11 mouse cellular contexts compared by ENCODE assay signal in the genomic region with DNA sequence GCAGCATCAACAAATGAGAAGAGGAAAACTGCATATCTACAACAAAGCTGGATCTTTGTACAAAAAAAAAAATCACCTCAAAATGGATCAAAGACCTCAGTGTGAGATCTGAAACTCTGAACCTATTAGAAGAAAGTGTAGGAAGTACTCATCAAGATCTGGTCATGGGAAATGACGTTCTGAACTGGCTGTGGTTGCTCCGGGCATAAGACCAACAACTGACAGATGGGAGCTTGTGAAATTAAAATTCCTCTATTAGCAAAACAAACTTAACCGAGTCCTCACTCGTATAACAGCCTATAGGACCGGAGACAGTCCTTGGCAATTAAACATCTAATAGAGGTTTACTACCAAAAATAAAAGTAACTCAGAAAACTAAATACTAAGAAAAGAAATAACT.
A peak's percentile ranks its signal among the peaks of the same experiment; 100 is the strongest.
DNase-seq lines count a peak whose midpoint lies in the region; ATAC-seq and TF ChIP-seq lines count a peak whose summit lies in the region.
"Had no signal": no experiment of that assay in that cellular context is flagged by ENCODE, and none has a peak within 500 bp of the region (broad histone marks: within the 10 kb centered on the region; RNA-seq: fewer than 3 reads in every experiment).

No protein-coding gene starts in this region.

- H3K9me3 ChIP-seq in hindbrain, postnatal 0 days (ENCODE audit: low read length) = no peaks in the 10 kb centered on the region
- no peaks in the 10 kb centered on the region for H3K9me3 ChIP-seq in hindbrain, embryonic 14.5 days (ENCODE audit: control insufficient read depth, low read length)
- H3K9me3 ChIP-seq in midbrain, embryonic 13.5 days = no peaks in the 10 kb centered on the region
- H3K9me3 ChIP-seq: hindbrain, embryonic 13.5 days; limb, embryonic 15.5 days had no signal

- no peak for TF ChIP-seq CTCF in hindbrain, postnatal 0 days (IDR thresholded peaks at IDR 0.05; ENCODE audit: low read depth)

- no peaks in the 10 kb centered on the region for H3K36me3 ChIP-seq in hindbrain, postnatal 0 days (ENCODE audit: insufficient read depth, low read length)
- no peaks in the 10 kb centered on the region for H3K36me3 ChIP-seq in hindbrain, embryonic 14.5 days (replicated peaks; ENCODE audit: control insufficient read depth, insufficient read depth)
- H3K36me3 ChIP-seq in midbrain, embryonic 13.5 days = no peaks in the 10 kb centered on the region
- H3K36me3 ChIP-seq: hindbrain, embryonic 13.5 days; limb, embryonic 15.5 days had no signal

- no peak for ATAC-seq in hindbrain, postnatal 0 days
- ATAC-seq in hindbrain, embryonic 14.5 days (ENCODE audit: low FRiP score) = no peak
- ATAC-seq in CD4-positive, CD25-positive, alpha-beta regulatory T cell, adult 4 months = peak; percentile 58
- no peak for ATAC-seq in midbrain, embryonic 13.5 days
- ATAC-seq in frontal cortex, adult (ENCODE audit: low TSS enrichment) = no peak

- WGBS in hindbrain, postnatal 0 days = 56% methylated on average over 5 of the region's 5 CpGs
- 73% methylated on average over 5 of the region's 5 CpGs for WGBS in hindbrain, embryonic 14.5 days
- WGBS in midbrain, embryonic 13.5 days = 81% methylated on average over 5 of the region's 5 CpGs

- H3K27ac ChIP-seq in hindbrain, postnatal 0 days = no peak overlapping the region
- no peak overlapping the region for H3K27ac ChIP-seq in hindbrain, embryonic 14.5 days
- H3K27ac ChIP-seq in midbrain, embryonic 13.5 days = no peak overlapping the region
- H3K27ac ChIP-seq: hindbrain, embryonic 13.5 days; limb, embryonic 15.5 days had no signal

- H3K4me3 ChIP-seq in hindbrain, postnatal 0 days (ENCODE audit: low read length) = no peak overlapping the region
- H3K4me3 ChIP-seq in hindbrain, embryonic 14.5 days (replicated peaks; ENCODE audit: low read length) = no peak overlapping the region
- no peak overlapping the region for H3K4me3 ChIP-seq in midbrain, embryonic 13.5 days (replicated peaks)
- H3K4me3 ChIP-seq: hindbrain, embryonic 13.5 days; limb, embryonic 15.5 days had no signal

- no peaks in the 10 kb centered on the region for H3K4me1 ChIP-seq in hindbrain, postnatal 0 days (ENCODE audit: insufficient read depth, low read length)
- H3K4me1 ChIP-seq in hindbrain, embryonic 14.5 days (replicated peaks; ENCODE audit: control insufficient read depth, insufficient read depth, low read length) = no peaks in the 10 kb centered on the region
- H3K4me1 ChIP-seq in midbrain, embryonic 13.5 days (replicated peaks) = no peaks in the 10 kb centered on the region
- H3K4me1 ChIP-seq: hindbrain, embryonic 13.5 days; limb, embryonic 15.5 days had no signal

- peak; percentile 19 for DNase-seq in hindbrain, postnatal 0 days (ENCODE audit: low spot score)
- no peak for DNase-seq in hindbrain, embryonic 14.5 days (ENCODE audit: low spot score)
- peak; percentile 51 to 61 for DNase-seq in cerebellum, postnatal 25 days
- peak; percentile 33 for DNase-seq in induced T-regulatory cell, adult 2 months (ENCODE audit: low read depth)
- DNase-seq in urinary bladder, postnatal 14 days (ENCODE audit: low spot score) = no peak
- DNase-seq: retina, postnatal 1 day had no signal

- H3K9ac ChIP-seq in hindbrain, postnatal 0 days (replicated peaks; ENCODE audit: low read length) = no peak overlapping the region
- no peak overlapping the region for H3K9ac ChIP-seq in hindbrain, embryonic 14.5 days
- no peak overlapping the region for H3K9ac ChIP-seq in midbrain, embryonic 13.5 days (replicated peaks)
- H3K9ac ChIP-seq: hindbrain, embryonic 13.5 days; limb, embryonic 15.5 days had no signal

- H3K27me3 ChIP-seq in hindbrain, postnatal 0 days (ENCODE audit: insufficient read depth, low read length) = no peaks in the 10 kb centered on the region
- no peaks in the 10 kb centered on the region for H3K27me3 ChIP-seq in hindbrain, embryonic 14.5 days (ENCODE audit: control insufficient read depth, insufficient read depth, low read length)
- no peaks in the 10 kb centered on the region for H3K27me3 ChIP-seq in midbrain, embryonic 13.5 days
- H3K27me3 ChIP-seq: hindbrain, embryonic 13.5 days; limb, embryonic 15.5 days had no signal

- H3K4me2 ChIP-seq in hindbrain, postnatal 0 days (ENCODE audit: low read depth, low read length) = no peak overlapping the region
- no peak overlapping the region for H3K4me2 ChIP-seq in hindbrain, embryonic 14.5 days (replicated peaks)
- H3K4me2 ChIP-seq in midbrain, embryonic 13.5 days (replicated peaks) = no peak overlapping the region
- H3K4me2 ChIP-seq: hindbrain, embryonic 13.5 days; limb, embryonic 15.5 days had no signal

Comparison
In these comparisons a context has a peak if more than half of its experiments do, and no peak if none do; other contexts are left out.
1. DNase-seq: peak in hindbrain, postnatal 0 days (single experiment), cerebellum, postnatal 25 days (2 of 2) and induced T-regulatory cell, adult 2 months (single experiment); none in hindbrain, embryonic 14.5 days (single experiment) and urinary bladder, postnatal 14 days (single experiment).